Mouse (Mus musculus) T-helper 17 cell (primary cell): ENCODE measurements around the gene Cemip2.

Source experiments
- in situ Hi-C, 2 experiments: fragments of 300-600 bp; cut with MboI, MseI; formaldehyde crosslinking; loops; 1 replicate in 1 of 2; 2 replicates in 1 of 2; pipeline ENCODE4 v1.15.1; 2025; ENCODE audit warnings: high pct_unique_total_duplicates in 2 of 2

Gene Cemip2

DNA sequence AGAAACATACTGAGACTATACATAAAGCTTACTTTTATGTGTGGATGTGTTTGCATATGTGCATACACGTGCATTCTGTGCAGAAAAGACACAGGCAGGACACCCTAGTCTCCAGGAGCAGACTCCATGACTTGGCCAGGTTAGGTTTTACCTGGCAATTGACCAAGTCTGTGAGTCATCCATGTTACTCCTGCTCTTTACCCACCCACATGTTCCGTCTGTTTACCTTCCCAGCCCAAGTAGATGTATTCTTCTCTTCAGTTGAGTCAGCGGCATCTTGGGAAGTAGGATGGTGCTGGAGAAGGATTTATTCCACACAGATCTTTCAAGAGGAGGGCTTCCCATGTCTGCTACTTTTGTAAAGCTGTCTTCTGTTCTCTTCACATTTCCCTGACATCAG lies 27.2 kb downstream of the Cemip2 start:
- in situ Hi-C loops: loop anchor here (10.0 to 25.0 kb wide), 2 partner anchors 907 to 1179 kb away; no protein-coding TSS in a partner anchor

DNA sequence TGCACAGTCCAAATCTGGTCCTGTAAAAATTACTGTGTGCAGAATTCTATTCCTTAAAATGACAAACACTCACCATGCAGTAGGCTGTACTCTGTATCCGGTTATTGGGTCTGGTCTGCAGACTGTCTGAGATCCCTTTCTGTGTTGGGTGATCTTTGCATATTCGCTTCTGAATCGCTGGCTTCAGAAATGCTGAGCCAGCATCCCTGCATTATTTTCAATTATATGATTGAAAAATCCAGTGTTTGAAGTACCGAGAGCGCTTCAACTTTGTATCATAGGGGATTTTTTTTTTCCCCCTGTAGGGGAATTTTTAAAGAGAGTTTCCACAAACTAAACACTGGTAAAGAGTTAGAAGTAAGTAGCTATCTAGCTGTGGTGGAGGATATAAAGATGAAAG lies 32.0 kb downstream of the Cemip2 start:
- in situ Hi-C loops: loop anchor here in 1 of 2 experiments (25.0 kb wide), 1 partner anchor 902 kb away; no protein-coding TSS in a partner anchor

DNA sequence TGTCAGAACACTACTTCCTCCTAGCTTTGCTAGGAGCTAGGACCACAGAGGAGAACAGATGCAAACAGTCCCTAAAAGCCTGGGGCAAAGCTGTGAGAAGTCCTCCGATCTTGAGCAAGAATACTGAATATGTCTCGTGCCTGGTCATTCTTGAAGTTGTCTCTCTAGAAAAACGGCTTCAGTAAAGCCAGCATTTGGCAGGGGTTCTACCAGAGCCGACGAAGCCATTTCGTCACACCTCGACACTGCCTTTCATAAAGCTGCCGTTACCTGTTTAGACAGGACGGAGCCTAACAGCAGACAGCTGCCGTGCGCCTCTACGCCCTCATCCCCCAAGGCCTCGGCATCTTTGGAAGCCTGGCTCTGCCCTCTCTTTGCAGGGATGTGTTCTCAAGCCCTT lies 35.4 kb downstream of the Cemip2 start:
- in situ Hi-C loops: loop anchor here in 1 of 2 experiments (25.0 kb wide), 1 partner anchor 899 kb away; no protein-coding TSS in a partner anchor

DNA sequence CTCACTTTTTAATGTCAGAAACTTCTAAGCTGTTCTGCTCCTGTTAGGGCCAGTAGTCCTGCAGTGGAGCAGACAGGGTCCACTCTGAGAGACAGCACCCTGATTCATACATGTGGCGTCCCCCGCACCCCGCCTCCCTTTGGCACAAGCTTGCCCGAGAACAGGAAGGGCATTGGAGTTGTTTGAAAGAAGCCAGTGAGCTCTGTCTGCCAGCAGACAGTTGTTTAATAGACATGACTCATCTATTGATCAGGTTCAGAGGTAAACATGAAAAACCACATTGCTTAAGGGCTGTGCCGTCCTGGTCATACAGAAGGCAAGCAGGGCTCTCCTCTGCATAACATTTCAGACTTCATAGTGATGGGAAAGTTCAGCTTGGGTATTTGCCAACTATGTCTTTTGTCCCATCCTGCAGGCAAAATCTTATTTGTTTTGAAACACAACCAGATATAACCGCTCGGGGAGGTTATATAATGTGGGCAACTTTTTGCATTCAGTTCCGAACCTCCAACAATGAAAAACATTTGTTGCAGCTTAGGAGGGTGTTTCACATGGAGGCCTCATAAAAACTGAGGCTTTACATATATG lies 36.4 kb downstream of the Cemip2 start:
- in situ Hi-C loops: loop anchor here in 1 of 2 experiments (25.0 kb wide), 1 partner anchor 898 kb away; no protein-coding TSS in a partner anchor

DNA sequence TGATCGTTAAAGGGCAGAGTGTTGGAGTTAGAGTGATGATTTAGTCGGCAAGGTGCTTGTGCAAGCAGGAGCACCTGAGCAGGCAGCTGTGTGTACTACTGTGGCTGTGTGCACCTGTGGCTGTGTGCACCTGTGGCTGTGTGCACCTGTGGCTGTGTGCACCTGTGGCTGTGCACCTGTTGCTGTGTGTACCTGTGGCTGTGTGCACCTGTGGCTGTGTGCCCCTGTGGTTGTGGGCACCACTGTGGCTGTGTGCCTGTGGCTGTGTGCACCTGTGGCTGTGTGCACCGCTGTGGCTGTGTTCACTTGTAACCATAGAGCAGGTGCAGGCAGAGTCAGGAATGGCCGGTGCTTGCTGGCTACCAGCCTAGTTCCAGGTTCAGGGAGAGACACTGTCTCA lies 38.1 kb downstream of the Cemip2 start:
- in situ Hi-C loops: loop anchor here in 1 of 2 experiments (25.0 kb wide), 1 partner anchor 896 kb away; no protein-coding TSS in a partner anchor

DNA sequence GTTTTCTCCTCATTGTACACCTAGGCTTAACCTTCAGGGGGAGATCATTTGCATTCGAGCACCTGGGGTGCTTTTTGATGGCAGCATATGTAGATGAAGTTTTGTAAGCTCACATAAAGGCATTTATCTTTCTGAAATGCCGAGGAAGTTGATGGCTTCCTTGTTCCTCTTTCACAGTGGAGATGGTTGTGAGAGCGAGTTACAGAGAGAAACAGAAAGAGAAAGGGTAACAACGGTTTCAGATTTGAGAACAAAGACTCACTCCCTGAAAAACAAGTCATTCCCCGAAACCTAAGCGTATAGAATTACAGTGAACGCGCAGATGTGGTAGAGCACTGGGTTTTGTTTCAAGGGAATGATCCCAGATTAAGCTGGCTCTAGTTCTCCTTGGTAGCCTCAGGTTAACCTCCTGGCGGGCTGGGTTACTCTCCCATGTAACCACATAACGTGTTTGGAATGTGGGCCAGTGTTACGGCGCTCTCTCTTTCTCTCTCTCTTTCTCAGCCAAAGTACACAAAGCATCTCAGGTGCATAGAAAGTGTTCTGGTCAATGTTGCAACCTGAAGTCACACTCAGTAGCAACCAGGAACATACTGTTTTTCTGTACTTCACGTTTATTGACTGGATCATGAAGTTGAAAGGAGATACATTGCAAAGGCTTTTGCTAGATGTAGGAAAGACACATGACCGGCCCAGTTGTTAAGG lies 40.0 kb downstream of the Cemip2 start:
- in situ Hi-C loops: loop anchor here in 1 of 2 experiments (25.0 kb wide), 1 partner anchor 894 kb away; no protein-coding TSS in a partner anchor

DNA sequence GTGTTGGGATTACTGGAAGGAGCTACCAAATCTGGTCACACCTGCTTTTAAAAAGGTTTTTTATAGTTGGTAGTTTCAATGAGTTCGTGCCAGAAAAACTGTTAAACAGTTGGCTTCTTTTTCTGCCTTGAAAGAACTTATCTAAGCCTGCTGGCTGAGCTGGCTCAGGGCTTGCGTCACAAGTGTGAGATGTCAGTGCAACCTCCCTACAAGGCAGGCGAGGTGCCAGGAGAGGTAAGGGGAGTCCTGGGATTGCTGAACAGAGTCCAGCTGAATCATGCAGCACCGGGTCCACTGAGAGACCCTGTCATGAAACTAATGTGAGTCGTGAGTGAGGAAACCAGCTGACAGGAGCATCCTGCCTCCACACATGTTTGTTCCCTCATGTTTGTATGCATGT lies 41.4 kb downstream of the Cemip2 start:
- in situ Hi-C loops: loop anchor here in 1 of 2 experiments (25.0 kb wide), 1 partner anchor 893 kb away; no protein-coding TSS in a partner anchor

DNA sequence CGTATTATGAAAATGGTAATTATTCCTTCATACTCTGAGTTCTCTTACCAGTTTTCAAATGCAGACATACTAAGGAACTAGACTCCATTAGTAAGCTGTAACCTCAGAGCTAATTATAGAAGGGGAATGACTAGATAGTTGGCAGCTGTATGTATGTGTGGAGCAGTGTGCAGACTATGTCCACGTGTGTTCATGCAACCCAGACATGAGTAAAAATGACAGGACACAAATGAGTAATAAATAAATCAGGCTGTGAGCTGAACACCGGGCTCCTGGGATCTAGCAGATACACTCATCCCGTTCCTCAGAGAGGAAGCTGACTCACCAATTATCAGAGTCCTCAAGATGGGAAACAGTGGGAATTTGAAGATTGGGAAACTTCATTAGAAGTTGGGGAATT lies 42.0 kb downstream of the Cemip2 start:
- in situ Hi-C loops: loop anchor here in 1 of 2 experiments (25.0 kb wide), 1 partner anchor 892 kb away; no protein-coding TSS in a partner anchor

DNA sequence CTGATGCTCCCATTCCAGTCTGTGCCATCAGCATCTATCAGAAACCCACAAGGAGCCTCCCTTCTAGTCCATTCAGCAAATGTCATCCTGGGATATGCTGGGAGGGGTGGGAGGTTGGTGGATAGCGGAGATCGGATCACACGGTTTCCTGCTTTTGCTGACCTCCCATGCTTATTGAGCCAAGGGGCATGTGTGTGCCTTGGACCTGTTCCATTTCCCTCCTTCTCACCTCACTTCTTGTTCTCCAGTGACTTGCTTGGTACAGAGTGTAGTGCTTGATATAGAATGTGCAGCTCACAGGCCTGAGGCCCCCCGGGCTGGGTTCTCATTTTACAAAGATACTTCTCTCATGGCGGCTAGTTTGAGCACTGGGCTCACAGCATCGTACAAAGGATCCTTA lies 43.7 kb downstream of the Cemip2 start:
- in situ Hi-C loops: loop anchor here in 1 of 2 experiments (25.0 kb wide), 1 partner anchor 890 kb away; no protein-coding TSS in a partner anchor

DNA sequence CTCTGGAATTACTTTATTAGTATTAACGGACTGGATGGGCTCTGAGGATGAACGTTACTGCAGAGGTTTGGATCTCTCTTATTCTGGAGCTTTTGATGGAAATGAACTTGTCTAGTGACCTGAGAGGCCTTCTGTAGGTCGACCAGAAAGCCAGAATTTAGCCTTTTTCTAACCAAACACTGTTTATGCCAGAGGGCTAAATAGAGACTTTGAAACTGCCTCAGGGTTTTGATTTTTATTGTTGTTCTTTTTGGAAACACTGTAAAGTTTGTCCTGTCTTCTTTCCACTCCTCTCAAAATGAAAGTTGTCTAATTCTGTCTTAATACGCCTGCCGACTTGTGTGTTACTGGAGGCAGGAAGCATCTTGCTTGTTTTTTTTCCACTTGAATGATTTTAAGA lies 46.0 kb downstream of the Cemip2 start:
- in situ Hi-C loops: loop anchor here in 1 of 2 experiments (25.0 kb wide), 1 partner anchor 888 kb away; no protein-coding TSS in a partner anchor

DNA sequence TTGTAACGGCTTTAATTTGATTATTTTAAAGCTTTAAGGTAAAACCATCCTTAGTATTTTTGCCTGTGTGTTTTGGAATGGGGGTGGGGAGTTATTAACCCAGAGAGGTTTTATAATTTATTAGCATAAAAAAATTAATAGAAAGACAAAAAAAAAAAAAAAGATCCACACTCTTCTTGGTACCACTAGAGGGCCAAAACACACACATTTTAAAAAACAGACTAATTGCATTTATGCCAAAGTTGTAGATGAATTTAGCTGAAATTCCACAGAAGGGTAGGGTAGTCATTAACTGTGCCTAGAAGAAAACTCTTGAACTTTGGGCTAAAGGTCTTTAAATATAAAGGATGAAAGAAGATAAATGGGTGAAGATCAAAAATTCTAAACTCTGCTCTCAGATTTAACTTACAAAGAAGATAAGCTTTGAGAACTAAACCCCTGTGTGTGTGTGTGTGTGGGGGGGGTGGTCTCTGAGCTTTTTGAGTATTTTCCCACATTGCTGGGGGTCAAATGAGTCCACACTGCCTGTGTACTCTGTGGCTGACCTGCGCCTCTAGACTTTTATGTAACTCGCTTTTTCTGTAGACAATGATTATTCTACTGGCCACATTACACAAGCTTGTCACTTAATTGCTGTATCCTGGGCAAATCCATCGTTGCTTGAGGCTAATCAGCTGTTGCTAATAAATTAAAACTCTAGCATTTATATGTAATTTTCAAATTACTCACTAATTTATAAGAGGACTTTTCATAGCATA lies 47.2 kb downstream of the Cemip2 start:
- in situ Hi-C loops: no loop called here

DNA sequence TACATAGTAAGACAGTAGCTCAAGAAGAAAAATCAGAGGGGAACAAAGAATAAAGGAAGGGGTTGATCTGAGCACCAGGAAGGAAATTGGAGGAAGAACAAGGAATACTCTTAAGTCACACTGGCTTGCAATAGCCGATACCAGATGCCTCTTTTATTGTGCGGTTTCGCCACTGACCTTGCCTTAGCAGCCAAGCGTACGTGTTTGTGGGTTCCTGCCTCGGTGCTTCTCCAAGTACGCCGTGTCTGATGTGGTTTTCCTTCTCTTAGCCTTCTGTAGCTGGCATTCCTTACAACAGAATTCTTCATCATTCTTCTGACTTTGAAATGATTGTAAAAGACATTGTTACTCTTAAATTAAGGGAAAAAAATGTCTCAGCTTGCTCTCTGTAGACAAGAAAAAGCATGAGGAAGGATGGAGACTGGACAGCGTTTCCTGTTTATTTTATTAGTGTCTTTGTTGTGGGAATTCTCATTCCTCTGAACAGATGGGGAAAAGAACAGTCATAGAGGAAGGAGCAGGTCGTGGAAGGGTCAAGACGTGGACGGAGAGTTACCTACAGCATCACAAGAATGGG lies 55.4 kb downstream of the Cemip2 start:
- in situ Hi-C loops: no loop called here

DNA sequence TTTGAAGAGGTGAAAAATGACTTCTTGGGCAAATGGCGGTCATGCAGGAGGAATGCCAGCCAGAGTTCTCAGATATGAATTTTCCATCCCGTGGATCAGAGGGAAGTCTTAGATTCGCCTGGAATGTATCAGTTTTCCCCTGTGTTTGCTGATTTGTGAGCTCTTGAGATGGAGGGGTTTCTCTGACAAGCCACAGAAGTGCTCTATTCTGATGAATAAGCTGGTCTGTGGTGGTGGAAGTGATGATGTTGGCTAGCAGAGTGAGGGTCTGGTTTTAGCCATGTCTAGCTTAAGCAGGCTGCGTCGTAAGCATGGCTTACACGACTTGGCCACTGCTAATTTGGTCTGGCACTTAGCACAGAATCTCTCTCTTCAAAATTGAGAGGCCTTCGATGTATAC lies 56.8 kb downstream of the Cemip2 start:
- in situ Hi-C loops: no loop called here

DNA sequence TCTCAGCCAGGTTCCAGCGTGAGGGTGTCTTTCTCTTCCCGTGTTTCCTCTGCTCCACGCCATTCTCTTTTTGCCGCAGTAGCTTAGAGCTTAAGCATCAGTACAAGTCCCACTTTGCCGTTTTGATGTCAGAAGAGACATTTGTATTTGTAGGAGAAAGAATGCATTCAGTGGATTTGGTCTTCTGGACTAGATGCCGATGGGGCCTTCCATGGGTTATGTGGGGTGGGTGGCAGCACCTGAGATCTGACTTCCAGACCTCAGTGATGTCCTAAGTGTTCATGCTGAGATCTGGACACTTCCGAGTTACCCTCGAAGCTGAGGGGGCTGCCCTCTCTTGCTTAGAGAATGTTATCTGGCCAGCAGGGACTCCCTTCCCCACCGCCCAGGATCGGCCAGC lies 72.6 kb downstream of the Cemip2 start:
- in situ Hi-C loops: no loop called here

DNA sequence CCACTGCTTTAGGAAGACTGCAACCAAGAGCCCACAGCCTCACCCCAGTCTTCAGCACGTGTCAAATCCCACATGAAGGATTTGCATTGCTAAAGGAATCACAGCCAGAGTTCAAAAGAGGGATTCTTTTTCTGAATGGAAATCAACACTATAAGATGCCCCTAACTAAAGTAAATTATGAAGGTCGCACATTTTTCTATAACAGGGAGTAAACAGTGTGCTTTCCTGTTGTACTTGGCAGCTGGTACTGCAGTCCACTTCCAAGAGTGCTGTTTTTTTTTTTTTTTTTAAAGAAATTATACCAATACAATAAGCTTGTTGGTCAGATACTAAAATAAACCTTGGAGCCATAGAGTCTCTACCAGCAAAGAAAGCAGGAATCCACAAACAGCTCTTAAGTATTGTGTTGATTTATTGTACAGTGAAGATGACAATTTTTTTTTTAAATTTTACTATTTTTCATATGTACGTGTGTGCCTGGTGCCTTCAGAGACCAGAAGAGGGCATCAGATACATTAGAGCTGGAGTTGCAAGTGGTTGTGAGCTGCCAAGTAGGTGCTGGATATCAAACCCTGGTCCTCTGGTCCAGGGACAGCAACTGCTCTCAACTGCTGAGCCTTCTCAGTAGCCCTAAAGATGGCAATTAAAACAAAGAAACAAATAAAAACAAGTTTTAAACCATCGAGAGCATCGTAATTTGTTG lies 76.5 kb downstream of the Cemip2 start:
- in situ Hi-C loops: no loop called here

DNA sequence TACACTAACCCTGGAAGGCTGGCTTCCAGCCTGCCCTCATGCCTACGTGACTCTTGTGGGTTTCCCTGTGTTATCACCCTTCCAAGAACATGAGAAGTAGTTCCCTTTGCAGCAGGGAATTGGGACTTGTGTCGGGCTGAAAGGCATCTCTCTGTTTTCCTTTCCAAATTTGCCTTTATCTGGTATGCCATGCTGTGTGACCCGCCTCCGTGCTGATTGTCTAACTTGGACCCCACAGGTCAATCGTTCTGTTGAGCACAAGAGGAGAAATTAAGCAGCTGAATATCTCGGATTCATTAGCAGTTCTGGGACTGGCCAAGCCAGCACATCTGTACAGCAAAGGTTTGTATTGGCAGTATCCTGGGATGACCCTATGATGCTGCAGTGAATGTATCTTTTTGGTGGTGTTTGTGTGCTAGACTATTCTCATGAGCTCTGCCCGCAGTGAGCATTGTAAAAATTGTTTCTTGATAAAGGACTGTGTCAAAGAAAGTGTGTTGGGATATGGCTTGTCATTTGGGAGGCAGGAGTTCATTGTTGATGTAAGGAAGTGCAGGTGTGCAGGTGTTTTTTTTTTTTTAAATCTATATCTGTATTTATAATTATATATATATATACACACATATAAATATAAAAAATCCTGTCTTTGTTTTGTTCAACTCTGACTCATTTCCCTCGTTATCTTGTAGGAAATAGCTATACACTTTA lies 77.4 kb downstream of the Cemip2 start:
- in situ Hi-C loops: no loop called here

DNA sequence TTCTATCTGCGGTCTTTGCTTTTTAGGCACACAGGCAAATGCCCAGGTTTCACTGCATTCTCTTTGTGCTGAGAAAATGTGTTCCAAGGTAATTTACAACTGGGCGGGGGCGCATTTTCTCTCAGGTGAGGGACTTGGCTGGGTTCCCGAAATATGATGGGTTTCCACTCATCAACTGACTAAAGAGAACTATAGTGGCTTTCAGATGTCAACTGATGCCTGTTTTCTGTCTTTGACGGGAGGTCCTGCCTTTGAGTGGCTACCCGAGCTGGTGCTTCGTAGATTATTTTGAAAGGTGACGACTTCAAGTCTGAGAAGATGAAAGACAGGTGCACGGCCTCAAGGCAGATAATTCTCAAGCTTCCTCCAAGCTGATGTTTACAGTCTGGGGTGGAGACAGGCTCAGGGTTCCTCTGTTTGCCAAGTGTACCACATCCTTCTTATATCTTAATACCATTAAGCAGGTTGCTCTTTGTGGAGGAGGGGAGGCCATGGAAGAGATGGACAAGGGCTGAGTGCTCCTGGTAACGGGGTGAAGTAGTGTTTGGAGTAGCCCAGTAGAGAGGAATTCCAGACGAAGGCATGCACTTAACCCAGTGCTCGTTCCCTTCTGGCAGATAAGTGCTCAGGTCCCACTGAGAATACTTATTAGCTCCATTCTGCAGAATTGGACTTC lies 80.8 kb downstream of the Cemip2 start:
- in situ Hi-C loops: no loop called here

DNA sequence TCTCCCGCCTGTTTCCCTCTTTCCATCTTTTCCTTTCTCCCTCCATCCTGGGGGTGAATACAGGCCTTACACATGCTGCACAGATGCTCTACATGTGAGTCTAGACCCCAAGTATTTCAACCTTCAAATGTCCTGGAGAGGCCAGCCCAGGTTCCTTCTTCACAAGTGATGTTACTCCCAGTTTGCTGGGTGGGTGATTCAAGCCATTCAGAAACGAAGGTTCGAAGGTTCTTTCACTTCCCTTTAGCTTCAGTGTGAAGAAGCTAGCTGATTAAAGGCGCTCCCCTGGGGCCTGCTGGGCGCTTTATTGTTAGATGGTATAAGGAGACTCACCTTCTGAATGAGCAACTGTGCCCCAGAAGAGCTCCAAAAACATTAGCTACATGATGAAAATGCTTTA lies 82.0 kb downstream of the Cemip2 start:
- in situ Hi-C loops: loop anchor here in 1 of 2 experiments (5.0 kb wide), 1 partner anchor 83 kb away; the partner anchor contains the start of gene Cemip2

DNA sequence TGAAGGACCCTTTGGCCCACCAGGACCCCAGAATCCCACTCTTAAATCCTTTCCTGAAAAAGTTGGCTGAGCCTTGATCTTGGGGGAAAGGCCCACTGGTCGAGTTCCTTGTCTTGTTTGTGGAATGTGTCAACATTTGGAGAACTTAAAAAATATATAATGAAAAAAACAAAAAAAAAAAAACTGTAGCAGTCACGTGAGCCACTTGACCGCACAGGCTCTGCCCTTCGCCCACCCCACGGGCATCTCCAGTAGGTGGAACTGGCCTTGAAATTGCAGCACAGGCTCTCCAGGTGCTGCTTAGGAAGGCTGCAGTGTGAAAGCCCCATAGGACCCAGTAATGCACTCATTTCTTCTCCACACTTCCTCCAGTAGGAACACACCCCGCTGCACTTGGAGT lies 82.8 kb downstream of the Cemip2 start:
- in situ Hi-C loops: loop anchor here in 1 of 2 experiments (5.0 kb wide), 1 partner anchor 84 kb away; the partner anchor contains the start of gene Cemip2
